Mouse (Mus musculus) MEL (cell line): ENCODE results near the gene Nup62.

ENCODE experiments used
- POLR2A ChIP-seq, 2 experiments: IDR thresholded peaks; 2 replicates each; pipeline ENCODE4 v1.6.1; 2011 to 2012; ENCODE audit warnings: low read length in 2 of 2, mild to moderate bottlenecking in 2 of 2, control low read depth in 1 of 2, improper control_type of control experiment in 1 of 2, low read depth in 1 of 2, moderate library complexity in 1 of 2; ENCODE audit not compliant: control insufficient read depth in 1 of 2, insufficient read depth in 1 of 2, poor library complexity in 1 of 2
- RAD21 ChIP-seq: IDR thresholded peaks from 2 replicates; pipeline ENCODE4 v1.6.1; 2011; ENCODE audit warnings: mild to moderate bottlenecking, low read depth, low read length, improper control_type of control experiment

GRCm38 (mm10) chr7:44841825-44842463 lies 26.1 kb downstream of the Nup62 start:
- TF ChIP-seq POLR2A (IDR thresholded peaks at IDR 0.05; ENCODE audit: control insufficient read depth in 1 of 2, insufficient read depth in 1 of 2, low read depth in 1 of 2, low read length in 2 of 2, poor library complexity in 1 of 2), result no peak
- TF ChIP-seq RAD21, result no peak
